Mouse (Mus musculus): Measurements from ENCODE around the gene Rab32.
"Not testable (repeated sequence)": the region's sequence is repeated elsewhere in the genome, so short reads cannot be mapped to it uniquely, and the experiment has no call there.

Rab32 gene

GRCm38 (mm10) chr10:10557570-10558336 lies at the start of gene Rab32:
Gene Rab32 (minus strand): TSS chr10:10558265.
- peak; percentile 96 for DNase-seq (ENCODE audit: low spot score)

- DNase-seq (ENCODE audit: low spot score) = no peak
Observed at GRCm38 (mm10) chr10:10600771-10601170, 42.7 kb upstream of the Rab32 start.

- not testable (repeated sequence) for DNase-seq (ENCODE audit: low spot score)
Observed at GRCm38 (mm10) chr10:10597495-10597894, 39.4 kb upstream of the Rab32 start.

- no peak for DNase-seq (ENCODE audit: low spot score)
Observed at GRCm38 (mm10) chr10:10580811-10581210, 22.7 kb upstream of the Rab32 start.

GRCm38 (mm10) chr10:10579821-10580220 lies 21.8 kb upstream of the Rab32 start:
- DNase-seq (ENCODE audit: low spot score) = no peak

- DNase-seq (ENCODE audit: low spot score) = no peak
Observed at GRCm38 (mm10) chr10:10558337-10558711, 259 bp upstream of the Rab32 start.

- no peak for DNase-seq (ENCODE audit: low spot score)
Observed at GRCm38 (mm10) chr10:10557085-10557484, 980 bp downstream of the Rab32 start.

- DNase-seq (ENCODE audit: low spot score) = peak; percentile 20
Observed at GRCm38 (mm10) chr10:10555676-10556075, 2.4 kb downstream of the Rab32 start.

GRCm38 (mm10) chr10:10555221-10555620 lies 2.8 kb downstream of the Rab32 start:
- peak; percentile 52 for DNase-seq (ENCODE audit: low spot score)

- DNase-seq (ENCODE audit: low spot score) = no peak
Observed at GRCm38 (mm10) chr10:10550134-10550533, 7.9 kb downstream of the Rab32 start.

GRCm38 (mm10) chr10:10546623-10547022 lies 11.4 kb downstream of the Rab32 start:
- no peak for DNase-seq (ENCODE audit: low spot score)

- no peak for DNase-seq (ENCODE audit: low spot score)
Observed at GRCm38 (mm10) chr10:10544955-10545354, 13.1 kb downstream of the Rab32 start.
